Mouse (Mus musculus) stomach, embryonic 16.5 days (tissue): ENCODE data around the gene Qk. TPM values are rescaled to one million over a fixed set of nuclear protein-coding genes. Genes with fewer than 3 reads are reported as not detected.

Experiments used
- ATAC-seq: fragments of 200-750 bp; cut with Nextera tagmentation; 2 replicates; pipeline ENCODE4 v1.8.0; 2017; ENCODE audit warnings: moderate number of reproducible peaks, moderate TSS enrichment; ENCODE audit not compliant: insufficient read depth, low FRiP score
- H3K27ac ChIP-seq: fragments of 300-500 bp; sonication (generic); 2 replicates; pipeline ENCODE4 v1.5.1; 2014; ENCODE audit warnings: low read length
- H3K27me3 ChIP-seq: fragments of 300-500 bp; sonication (generic); 2 replicates; pipeline ENCODE4 v1.6.1; 2014; ENCODE audit warnings: low read length, control low read depth, mixed read lengths; ENCODE audit not compliant: control insufficient read depth, insufficient read depth
- H3K36me3 ChIP-seq: fragments of 300-500 bp; sonication (generic); 2 replicates; pipeline ENCODE4 v1.6.1; 2014; ENCODE audit warnings: low read length; ENCODE audit not compliant: control insufficient read depth, insufficient read depth
- H3K4me1 ChIP-seq: fragments of 300-500 bp; sonication (generic); 2 replicates; pipeline ENCODE4 v1.6.1; 2014; ENCODE audit warnings: low read length, control low read depth, mixed read lengths; ENCODE audit not compliant: control insufficient read depth, insufficient read depth
- H3K4me2 ChIP-seq: fragments of 300-500 bp; sonication (generic); 2 replicates; pipeline ENCODE4 v1.6.1; 2014; ENCODE audit warnings: low read depth, low read length, mixed read lengths
- H3K4me3 ChIP-seq: fragments of 300-500 bp; sonication (generic); replicated peaks from 2 replicates; pipeline ENCODE4 v1.5.1; 2014; ENCODE audit warnings: mild to moderate bottlenecking, low read length
- H3K9ac ChIP-seq: fragments of 300-500 bp; sonication (generic); 2 replicates; pipeline ENCODE4 v1.6.1; 2014; ENCODE audit warnings: low read length
- H3K9me3 ChIP-seq: fragments of 300-500 bp; sonication (generic); replicated peaks from 2 replicates; pipeline ENCODE4 v1.6.1; 2016; ENCODE audit warnings: low read length, control low read depth; ENCODE audit not compliant: control insufficient read depth
- WGBS: fragments of 180-500 bp; shearing (Covaris S2); extraction: QIAGEN DNeasy Blood & Tissue Kit; methylation state at CpG from one replicate; pipeline ENCODE4 v1.1.7; 2014; 5-methylcytosine and 5-hydroxymethylcytosine counted together
- polyA plus RNA-seq: library from polyadenylated mRNA; unstranded; fragments of >200 nt; fragmentation: Nextera tagmentation; extraction: Ambion mirVana; gene quantifications from 2 replicates; pipeline ENCODE4 v1.2.1, GENCODE M21; 2015

The Qk gene
- polyA plus RNA-seq, 1 experiment from 2014 or later = 17.1 TPM

DNA sequence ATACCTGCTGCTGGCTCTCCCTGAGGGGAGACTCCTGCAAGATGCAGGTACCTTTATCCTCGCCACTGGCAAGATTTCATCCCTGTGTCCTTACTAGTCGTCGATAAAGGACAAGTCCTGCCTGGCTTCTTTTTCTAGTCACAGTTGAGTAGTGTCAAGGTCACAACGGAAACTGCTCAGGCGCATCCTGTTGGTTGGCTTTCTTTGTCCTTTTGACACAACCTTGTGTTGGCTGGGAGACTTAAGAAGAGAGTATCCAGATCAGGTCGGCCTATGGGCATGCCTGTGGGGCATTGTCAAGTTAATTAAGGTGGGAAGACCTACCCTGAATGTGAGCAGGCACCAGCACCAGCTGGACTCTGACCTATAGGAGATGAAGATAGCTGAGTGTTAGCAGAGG, 36.6 kb upstream of the Qk start:
- Histone ChIP-seq H3K9me3 (no peaks in the 10 kb centered on the region), H3K9ac (no peak overlapping the region), H3K4me2 (no peak overlapping the region), H3K27me3 (no peaks in the 10 kb centered on the region), H3K27ac (no peak overlapping the region), H3K36me3 (no peaks in the 10 kb centered on the region), H3K4me1 (no peaks in the 10 kb centered on the region), H3K4me3 (no peak overlapping the region)
- no peak for ATAC-seq
- WGBS = 64% methylated on average over 6 of the region's 6 CpGs

DNA sequence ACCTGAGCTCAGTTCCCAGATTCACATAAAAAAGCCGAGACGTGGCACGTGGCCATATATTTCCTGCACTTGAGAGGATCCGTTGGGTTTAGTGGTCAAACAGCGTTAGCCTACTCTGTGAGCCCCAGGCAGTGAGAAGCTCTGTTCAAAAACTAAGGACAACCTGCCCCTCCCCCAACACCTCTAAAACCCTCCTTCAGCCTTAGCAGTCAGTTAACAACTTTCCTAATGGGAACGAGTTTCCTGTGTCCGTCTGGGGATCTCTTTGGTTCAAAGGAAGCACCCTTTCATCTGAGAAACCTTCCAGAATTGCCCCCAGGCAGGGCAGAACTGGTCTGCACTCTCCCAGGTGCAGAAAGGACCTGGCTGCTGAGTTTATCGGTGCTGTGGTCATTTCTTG, 36.1 kb upstream of the Qk start:
- no peaks in the 10 kb centered on the region for H3K4me1 ChIP-seq
- H3K27me3 ChIP-seq = no peaks in the 10 kb centered on the region
- no peak overlapping the region for H3K4me3 ChIP-seq
- no peak overlapping the region for H3K9ac ChIP-seq
- ATAC-seq = no peak
- 35% methylated on average over 8 of the region's 8 CpGs for WGBS
- H3K4me2 ChIP-seq = no peak overlapping the region
- H3K27ac ChIP-seq = no peak overlapping the region
- H3K9me3 ChIP-seq = no peaks in the 10 kb centered on the region
- H3K36me3 ChIP-seq = no peaks in the 10 kb centered on the region

DNA sequence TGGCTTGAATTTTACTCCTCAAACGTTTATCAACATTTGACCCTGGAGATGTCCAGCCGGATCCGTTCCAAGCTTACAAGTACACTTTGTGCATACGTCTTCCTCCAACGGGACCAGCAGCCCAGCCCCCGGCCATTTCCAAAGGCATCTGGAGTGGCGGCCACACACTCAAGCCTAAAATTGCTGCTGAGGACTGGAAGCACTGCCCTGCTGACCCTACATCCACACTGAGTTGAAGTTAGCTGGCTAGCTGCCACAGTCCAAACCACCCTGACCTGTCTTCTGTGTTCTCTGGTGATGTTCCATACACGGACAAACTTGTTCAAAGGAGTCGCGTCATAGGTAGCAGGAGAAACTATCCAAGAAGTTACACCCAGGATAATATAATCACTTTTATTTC, 18.6 kb upstream of the Qk start:
- Histone ChIP-seq H3K9ac (no peak overlapping the region), H3K27ac (no peak overlapping the region), H3K27me3 (no peaks in the 10 kb centered on the region), H3K4me3 (no peak overlapping the region), H3K4me2 (no peak overlapping the region), H3K36me3 (no peaks in the 10 kb centered on the region), H3K4me1 (peaks cover 6% of the 10 kb centered on the region; the same call in 1 of the 2 replicates), H3K9me3 (no peaks in the 10 kb centered on the region)
- no peak for ATAC-seq
- WGBS = 57% methylated on average over 10 of the region's 10 CpGs

DNA sequence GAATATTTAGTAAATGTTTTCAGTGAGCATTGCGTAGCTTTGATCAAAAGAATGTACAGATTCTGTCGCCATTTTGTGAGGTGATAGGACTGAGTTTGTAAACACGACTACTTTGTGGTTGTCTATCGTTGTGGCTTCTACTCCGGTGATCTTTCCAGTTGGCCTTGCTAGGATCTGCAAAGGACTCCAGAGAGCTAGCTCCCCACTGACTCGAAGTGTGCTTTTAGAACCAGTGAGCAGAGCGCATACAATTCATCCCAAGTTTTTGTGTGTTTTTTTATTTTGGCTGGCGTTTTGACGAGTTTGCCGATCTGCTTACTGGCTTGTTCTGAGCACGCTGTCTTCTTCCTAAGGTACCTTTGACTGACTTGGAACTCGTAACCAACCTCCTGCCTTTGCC, 16.9 kb upstream of the Qk start:
- Histone ChIP-seq H3K4me3 (no peak overlapping the region), H3K4me1 (peaks cover 6% of the 10 kb centered on the region; the same call in 1 of the 2 replicates), H3K27ac (no peak overlapping the region), H3K36me3 (no peaks in the 10 kb centered on the region), H3K9me3 (no peaks in the 10 kb centered on the region), H3K27me3 (no peaks in the 10 kb centered on the region), H3K4me2 (no peak overlapping the region), H3K9ac (no peak overlapping the region)
- WGBS = 88% methylated on average over 12 of the region's 12 CpGs
- no peak for ATAC-seq

DNA sequence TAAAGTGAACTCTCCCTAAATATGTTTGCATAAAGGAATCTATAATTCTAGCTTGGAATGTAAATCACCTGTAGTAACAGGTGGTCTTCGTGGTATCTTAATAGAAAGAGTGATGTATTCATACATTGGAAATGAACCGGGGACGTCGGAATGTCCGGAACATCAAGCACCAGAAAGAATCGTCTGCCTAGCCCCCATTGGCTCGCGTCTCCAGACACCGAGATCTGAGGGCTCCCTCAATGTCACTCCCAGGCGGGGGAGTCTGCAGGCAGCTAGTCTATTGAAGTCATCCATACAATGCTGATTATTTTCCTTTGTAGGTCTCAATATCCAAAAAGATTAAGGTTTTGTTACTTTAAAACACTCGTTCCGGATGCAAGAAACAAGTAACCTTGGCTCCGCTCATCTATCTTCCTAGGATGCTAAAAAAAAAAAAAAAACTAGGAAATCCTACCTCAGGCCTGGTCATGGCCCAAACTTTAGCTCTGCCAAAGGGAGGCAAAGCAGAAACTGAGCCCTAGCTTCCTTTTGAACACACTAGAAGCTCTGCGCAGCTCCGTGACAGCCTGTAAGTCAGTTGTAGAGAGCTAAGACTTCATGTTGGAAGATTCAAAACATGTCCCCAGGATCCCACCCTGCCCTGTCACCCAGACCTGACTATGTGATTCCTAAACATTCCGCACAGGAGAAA, 16.3 kb upstream of the Qk start:
- Histone ChIP-seq H3K27ac (no peak overlapping the region), H3K9me3 (no peaks in the 10 kb centered on the region)
- no peak for ATAC-seq

DNA sequence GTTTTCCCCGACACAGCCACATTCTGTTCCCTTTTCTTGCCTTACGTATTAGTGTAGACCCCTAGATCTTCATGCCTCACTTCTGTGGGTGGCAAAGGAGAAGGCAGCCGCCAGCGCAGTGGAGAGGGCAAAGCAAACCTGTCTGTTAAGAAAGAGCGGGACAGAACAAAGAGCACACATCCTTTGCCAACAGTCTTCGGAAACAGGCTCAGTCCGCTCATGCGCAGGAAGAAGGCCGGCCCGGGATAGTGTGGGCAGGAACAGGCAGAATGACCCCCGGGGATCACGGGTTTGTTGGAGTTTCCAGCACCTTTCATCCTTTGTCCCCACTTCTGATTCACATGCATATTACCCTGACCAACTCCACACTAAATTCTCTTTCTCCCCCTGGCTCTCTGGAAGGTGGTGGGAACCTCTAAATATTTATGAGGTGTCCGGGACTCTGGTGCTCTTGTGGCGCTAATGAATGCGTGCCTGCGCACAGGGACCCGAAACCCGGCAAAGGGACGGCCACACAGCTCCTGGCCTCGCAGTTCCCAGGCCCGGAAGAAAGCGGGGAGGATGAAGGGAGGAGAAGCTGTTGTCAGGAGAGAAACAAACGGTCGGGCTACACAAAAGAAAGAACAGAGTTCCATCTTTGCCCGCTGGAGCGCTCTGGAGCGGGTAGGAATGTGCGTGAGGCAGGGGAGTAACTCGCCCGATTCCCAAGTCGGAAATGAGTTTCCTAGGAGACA, 15.5 kb upstream of the Qk start:
- 2% methylated on average over 31 of the region's 31 CpGs for WGBS
- Histone ChIP-seq H3K4me2 (peak overlapping the region; percentile 89), H3K4me3 (peak overlapping the region; percentile 59), H3K36me3 (no peaks in the 10 kb centered on the region), H3K4me1 (peaks cover 6% of the 10 kb centered on the region; the same call in 1 of the 2 replicates), H3K9me3 (no peaks in the 10 kb centered on the region), H3K9ac (peak overlapping the region; percentile 76), H3K27me3 (no peaks in the 10 kb centered on the region), H3K27ac (peak overlapping the region; percentile 74)
- peak; percentile 83 for ATAC-seq

More for the DNA sequence above, 16.3 kb upstream of the Qk start:
- WGBS = 30% methylated on average over 16 of the region's 16 CpGs
- Histone ChIP-seq H3K9ac (peak overlapping the region; percentile 76), H3K4me1 (peaks cover 6% of the 10 kb centered on the region; the same call in 1 of the 2 replicates), H3K36me3 (no peaks in the 10 kb centered on the region), H3K4me2 (peak overlapping the region; percentile 89), H3K4me3 (peak overlapping the region; percentile 59), H3K27me3 (no peaks in the 10 kb centered on the region)

DNA sequence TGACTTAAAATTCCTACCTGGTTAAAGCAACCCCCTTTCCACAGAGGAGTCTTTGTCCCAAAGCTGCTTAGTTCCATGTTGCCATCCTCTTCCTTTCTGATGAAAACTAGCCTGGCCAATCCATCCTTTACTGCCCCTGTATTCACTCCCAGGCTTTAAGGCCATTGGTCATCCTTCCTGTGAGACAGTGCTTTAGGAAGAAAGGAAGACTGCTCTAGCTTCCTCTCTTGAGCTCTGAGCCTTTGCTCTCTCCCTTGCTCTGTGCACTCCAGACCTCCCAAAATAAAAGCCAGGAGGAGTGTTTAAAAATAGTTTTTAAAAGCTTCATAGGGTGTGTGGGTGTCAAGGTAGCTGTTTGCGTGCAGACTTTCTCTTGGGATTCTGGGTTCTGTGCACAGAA, 14.8 kb upstream of the Qk start:
- Histone ChIP-seq H3K4me1 (peaks cover 6% of the 10 kb centered on the region; the same call in 1 of the 2 replicates), H3K27me3 (no peaks in the 10 kb centered on the region), H3K9ac (peak overlapping the region; percentile 76; the same call in 1 of the 2 replicates), H3K27ac (peak overlapping the region; percentile 74; the same call in 1 of the 2 replicates), H3K4me2 (peak overlapping the region; percentile 89), H3K4me3 (peak overlapping the region; percentile 59), H3K36me3 (no peaks in the 10 kb centered on the region), H3K9me3 (no peaks in the 10 kb centered on the region)
- peak; percentile 28; the same call in 1 of the 2 replicates for ATAC-seq
- 13% methylated on average over 1 of the region's 1 CpGs for WGBS

DNA sequence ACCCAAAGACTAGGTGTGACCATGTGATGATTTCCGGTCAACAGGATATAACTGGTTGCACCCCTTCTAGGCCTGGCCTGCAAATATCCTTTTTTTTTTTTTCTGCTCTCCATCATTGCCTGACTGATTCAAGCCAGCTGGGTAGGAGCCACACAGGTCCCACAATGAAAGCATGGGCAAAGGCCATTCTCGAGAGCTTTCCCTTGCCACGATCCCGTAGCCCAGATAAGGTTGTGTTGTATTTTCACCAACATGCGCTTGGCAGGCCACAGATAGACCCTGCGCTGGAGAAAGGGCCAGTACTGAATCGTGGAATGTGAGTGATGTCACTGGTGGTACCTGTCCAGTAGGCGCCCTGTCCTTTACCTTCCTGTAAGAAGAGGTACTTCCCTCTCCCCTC, 13.7 kb upstream of the Qk start:
- ATAC-seq = no peak
- Histone ChIP-seq H3K4me2 (no peak overlapping the region), H3K9me3 (no peaks in the 10 kb centered on the region), H3K4me3 (no peak overlapping the region), H3K27me3 (no peaks in the 10 kb centered on the region), H3K4me1 (peaks cover 6% of the 10 kb centered on the region; the same call in 1 of the 2 replicates), H3K36me3 (no peaks in the 10 kb centered on the region), H3K9ac (no peak overlapping the region), H3K27ac (no peak overlapping the region)
- WGBS = 93% methylated on average over 8 of the region's 8 CpGs

DNA sequence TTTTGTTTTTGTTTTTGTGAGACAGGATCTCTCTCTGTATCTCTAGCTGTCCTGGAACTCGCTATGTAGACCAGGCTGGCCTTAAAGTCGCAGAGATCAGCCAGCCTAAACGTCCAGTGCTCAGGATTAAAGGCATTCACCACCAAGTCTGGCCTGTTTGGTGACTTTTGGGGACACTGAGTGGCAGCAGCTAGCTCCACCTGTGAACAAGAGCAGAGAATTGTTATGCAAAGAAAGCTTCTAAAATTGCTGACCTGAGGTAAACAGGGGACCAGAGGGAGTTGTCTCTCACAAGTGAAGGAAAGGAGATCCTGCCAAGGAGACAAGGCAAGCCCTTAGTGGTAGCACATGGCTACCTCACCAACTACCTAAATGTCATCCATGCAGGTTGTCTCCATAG, 12.5 kb upstream of the Qk start:
- Histone ChIP-seq H3K27me3 (no peaks in the 10 kb centered on the region), H3K36me3 (no peaks in the 10 kb centered on the region), H3K4me3 (no peak overlapping the region), H3K27ac (no peak overlapping the region), H3K9ac (no peak overlapping the region), H3K9me3 (no peaks in the 10 kb centered on the region), H3K4me2 (no peak overlapping the region), H3K4me1 (peaks cover 6% of the 10 kb centered on the region; the same call in 1 of the 2 replicates)
- ATAC-seq = no peak
- WGBS = 63% methylated on average over 3 of the region's 3 CpGs
